ENCODE assay signal across 8 mouse cellular contexts in the genomic region with DNA sequence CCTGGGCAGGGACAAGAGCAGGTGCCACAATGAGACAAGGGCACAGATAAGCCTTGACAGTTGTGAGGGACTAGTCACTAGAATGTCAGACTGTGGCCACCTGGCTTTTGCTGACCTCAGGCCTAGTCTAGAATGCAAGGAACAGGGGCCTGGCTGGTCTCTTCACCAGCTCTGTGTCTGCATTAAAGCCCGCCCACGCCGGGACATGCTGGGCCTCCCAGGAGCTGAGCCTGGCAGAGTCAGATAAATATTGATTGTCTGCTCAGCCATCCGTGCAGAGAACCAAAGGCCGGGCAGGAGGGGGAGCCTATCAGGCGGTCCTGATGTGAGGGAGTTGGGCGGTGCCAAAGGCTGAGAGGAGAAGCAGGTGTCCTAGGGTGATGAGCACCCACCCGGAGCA. TPM values are rescaled to one million over a fixed set of nuclear protein-coding genes. Genes with fewer than 3 reads are reported as not detected.
DNase-seq lines count a peak whose midpoint lies in the region; ATAC-seq and TF ChIP-seq lines count a peak whose summit lies in the region.

No protein-coding gene starts in this region.

- H3K27me3 ChIP-seq in heart, embryonic 13.5 days (replicated peaks), result no peaks in the 10 kb centered on the region
- peaks cover 15% of the 10 kb centered on the region; the same call in 1 of the 2 replicates for H3K27me3 ChIP-seq in forebrain, embryonic 12.5 days
- H3K27me3 ChIP-seq in liver, embryonic 16.5 days (ENCODE audit: control insufficient read depth, insufficient read depth, low read depth, low read length), result no peaks in the 10 kb centered on the region

- intact Hi-C loops in heart, postnatal 10 days (cut with DNase I), result no loop called here
- intact Hi-C loops in left cerebral cortex, adult 2 months (cut with DNase I), result no loop called here

- no peaks in the 10 kb centered on the region for H3K9me3 ChIP-seq in heart, embryonic 13.5 days
- no peaks in the 10 kb centered on the region for H3K9me3 ChIP-seq in forebrain, embryonic 12.5 days
- H3K9me3 ChIP-seq in liver, embryonic 16.5 days (replicated peaks; ENCODE audit: control insufficient read depth, low read length), result no peaks in the 10 kb centered on the region

- H3K9ac ChIP-seq in heart, embryonic 13.5 days, result peak overlapping the region; percentile 48
- H3K9ac ChIP-seq in forebrain, embryonic 12.5 days, result no peak overlapping the region
- H3K9ac ChIP-seq in liver, embryonic 16.5 days (ENCODE audit: low read depth, low read length), result peak overlapping the region; percentile 68

- H3K4me2 ChIP-seq in heart, embryonic 13.5 days, result no peak overlapping the region
- 0 out of 2 replicates have a peak overlapping the region, but pooled peaks have one; percentile 4 for H3K4me2 ChIP-seq in forebrain, embryonic 12.5 days
- peak overlapping the region; percentile 65 for H3K4me2 ChIP-seq in liver, embryonic 16.5 days (ENCODE audit: low read depth, low read length)

- peaks cover 45% of the 10 kb centered on the region for H3K4me1 ChIP-seq in heart, embryonic 13.5 days
- H3K4me1 ChIP-seq in forebrain, embryonic 12.5 days, result peaks cover 25% of the 10 kb centered on the region
- peaks cover 62% of the 10 kb centered on the region for H3K4me1 ChIP-seq in liver, embryonic 16.5 days (ENCODE audit: control insufficient read depth, low read depth, low read length)

- WGBS in heart, embryonic 13.5 days, result 11% methylated on average over 8 of the region's 8 CpGs
- WGBS in forebrain, embryonic 12.5 days, result 7% methylated on average over 8 of the region's 8 CpGs
- WGBS in liver, embryonic 16.5 days (ENCODE audit: insufficient replicate concordance), result 16% methylated on average over 8 of the region's 8 CpGs

- peak overlapping the region; percentile 55 for H3K27ac ChIP-seq in heart, embryonic 13.5 days (replicated peaks)
- peak overlapping the region; percentile 68 for H3K27ac ChIP-seq in forebrain, embryonic 12.5 days
- H3K27ac ChIP-seq in liver, embryonic 16.5 days (ENCODE audit: low read length), result peak overlapping the region; percentile 99
- H3K27ac ChIP-seq in left cerebral cortex, adult 2 months, result no peak overlapping the region

- no peaks in the 10 kb centered on the region for H3K36me3 ChIP-seq in heart, embryonic 13.5 days
- no peaks in the 10 kb centered on the region for H3K36me3 ChIP-seq in forebrain, embryonic 12.5 days (replicated peaks)
- no peaks in the 10 kb centered on the region for H3K36me3 ChIP-seq in liver, embryonic 16.5 days (ENCODE audit: control insufficient read depth, insufficient read depth)

- no peak for TF ChIP-seq CTCF in left cerebral cortex, adult 2 months (IDR thresholded peaks at IDR 0.05)

- ATAC-seq in heart, embryonic 13.5 days (ENCODE audit: extremely low read depth, insufficient number of reproducible peaks, low FRiP score, low TSS enrichment), result 0 out of 2 replicates have a peak, but pooled peaks have one; percentile 23
- peak; percentile 83 for ATAC-seq in forebrain, embryonic 12.5 days (ENCODE audit: low FRiP score)
- ATAC-seq in liver, embryonic 16.5 days (ENCODE audit: low read depth), result peak; percentile 98

- no peak overlapping the region for H3K4me3 ChIP-seq in heart, embryonic 13.5 days
- no peak overlapping the region for H3K4me3 ChIP-seq in forebrain, embryonic 12.5 days (replicated peaks)
- H3K4me3 ChIP-seq in liver, embryonic 16.5 days (ENCODE audit: low read depth, low read length), result peak overlapping the region; percentile 38
- no peak overlapping the region for H3K4me3 ChIP-seq in left cerebral cortex, adult 2 months

- no peak for DNase-seq in heart, postnatal 10 days
- peak; percentile 21 for DNase-seq in adrenal gland, adult 2 months
- DNase-seq in spleen, postnatal 4 days (ENCODE audit: low spot score in 2 of 2), result peak; percentile 92
- DNase-seq in frontal cortex, postnatal 25 days (ENCODE audit: low spot score in 2 of 2), result no peak
- DNase-seq in left cerebral cortex, adult 2 months (ENCODE audit: extremely low spot score in 1 of 2, low spot score in 2 of 2), result no peak

RNA-seq across cellular contexts. Expression of gene Atp2b4, which starts 24.7 kb away (rescaled TPM):
- 13.9 and 16.8 TPM in 2 replicates for polyA plus RNA-seq in heart, embryonic 13.5 days (2015; fragmentation: Nextera tagmentation; extraction: Ambion mirVana)
- 10 to 100 TPM; 34.4 to 38.8 TPM for total RNA-seq in heart, postnatal 10 days (2021)
- total RNA-seq in adrenal gland, adult 2 months (2021), result 10 to 100 TPM; 24.9 to 39.7 TPM
- 4.2 and 4.5 TPM in 2 replicates for polyA plus RNA-seq in adrenal gland, adult 2 months (2012; rRNA removed)
- polyA plus RNA-seq in forebrain, embryonic 12.5 days (2016; fragmentation: Nextera tagmentation; extraction: Ambion mirVana), result 8.5 and 9.2 TPM in 2 replicates
- 32.0 and 34.8 TPM in 2 replicates for polyA plus RNA-seq in liver, embryonic 16.5 days (2015; fragmentation: Nextera tagmentation; extraction: Ambion mirVana)
- total RNA-seq in left cerebral cortex, adult 2 months (2021), result 100 to 1,000 TPM; 245 to 247 TPM

Comparison
In these comparisons a context has a peak if more than half of its experiments do, and no peak if none do; other contexts are left out.
1. ATAC-seq: peak in every context shown above with its lines; median percentile 98 in liver, embryonic 16.5 days; 83 in forebrain, embryonic 12.5 days; 23 in heart, embryonic 13.5 days.
2. DNase-seq: peak in adrenal gland, adult 2 months (single experiment) and spleen, postnatal 4 days (2 of 2); none in heart, postnatal 10 days (0 of 2), frontal cortex, postnatal 25 days (0 of 2) and left cerebral cortex, adult 2 months (0 of 2).